Mouse (Mus musculus) mouse embryonic stem cell (cell line): ENCODE measurements around the gene Vmn1r148.
"Not testable (repeated sequence)": the region's sequence is repeated elsewhere in the genome, so short reads cannot be mapped to it uniquely, and the experiment has no call there.

Experiments
- in situ Hi-C, 2 experiments: fragments of 300-500 bp; cut with MboI; formaldehyde crosslinking; loops; 1 replicate in 1 of 2; 3 replicates in 1 of 2; pipeline ENCODE4 v1.14.3; 2019 to 2020; ENCODE audit warnings: low sequenced_read_pairs in 2 of 2, low pct_unique_long_range_greater_than_20kb in 1 of 2, mixed read lengths in 1 of 2; ENCODE audit not compliant: unreplicated experiment in 1 of 2

Vmn1r148 gene

DNA sequence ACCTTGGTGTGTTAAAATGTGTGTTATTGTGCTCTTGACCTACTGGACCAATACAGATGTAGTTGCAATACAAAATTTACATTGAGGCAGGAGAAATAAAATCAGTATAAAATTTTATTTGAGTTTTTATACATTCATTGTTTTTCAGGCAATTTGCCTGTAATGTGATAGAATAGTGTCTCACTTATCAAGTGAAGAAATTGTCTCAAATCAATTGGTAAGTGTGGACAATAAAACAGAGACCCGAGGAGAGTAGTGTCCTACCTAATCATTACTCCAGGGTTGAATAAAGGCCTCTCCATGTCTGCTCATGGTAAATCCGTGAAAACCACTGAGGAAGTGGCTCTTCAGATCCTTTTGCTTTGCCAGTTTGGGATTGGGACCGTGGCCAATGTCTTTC is at the start of gene Vmn1r148:
Gene Vmn1r148 (plus strand): TSS at position 301 of the 400 bp plus-strand sequence.
- in situ Hi-C loops, result not testable (repeated sequence)

DNA sequence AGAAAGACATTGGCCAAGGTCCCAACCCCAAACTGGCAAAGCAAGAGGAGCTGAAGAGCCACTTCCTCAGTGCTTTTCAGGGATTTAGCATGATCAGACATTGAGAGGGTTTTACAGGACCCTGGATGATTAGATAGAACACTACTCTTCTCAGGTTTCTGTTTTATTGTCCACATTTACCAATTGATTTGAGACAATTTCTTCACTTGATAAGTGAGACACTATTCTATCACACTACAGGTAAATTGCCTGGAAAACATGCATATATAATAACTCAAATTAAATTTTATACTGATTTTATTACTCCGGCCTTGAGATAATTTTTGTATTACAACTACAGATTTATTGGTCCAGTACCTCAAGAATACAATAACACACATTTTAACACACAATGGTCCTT is 42.4 kb upstream of the Vmn1r148 start, which contains the start of gene Gm8660:
Gene Gm8660 (minus strand): TSS at position 101 of the 400 bp plus-strand sequence.
- in situ Hi-C loops, result not testable (repeated sequence)

GRCm38 (mm10) chr7:22438129-22438528 is 24.7 kb downstream of the Vmn1r148 start, which contains the start of gene Vmn1r149:
TSS of gene Vmn1r149 (minus strand) at chr7:22438229.
- in situ Hi-C loops, result not testable (repeated sequence)

GRCm38 (mm10) chr7:22463975-22464374 is 50.6 kb downstream of the Vmn1r148 start, which contains the start of gene Gm10665:
TSS of gene Gm10665 (minus strand) at chr7:22464075.
- in situ Hi-C loops, result not testable (repeated sequence)
